ENCODE assay signal across 21 mouse cellular contexts in genomic region chr11:33818861-33819503, GRCm38 (mm10).
DNase-seq lines count a peak whose midpoint lies in the region; ATAC-seq lines count a peak whose summit lies in the region.
"Had no signal": no experiment of that assay in that cellular context is flagged by ENCODE, and none has a peak within 500 bp of the region (broad histone marks: within the 10 kb centered on the region; RNA-seq: fewer than 3 reads in every experiment).

No protein-coding gene starts in this region.

- H3K27me3 ChIP-seq in hindbrain, embryonic 12.5 days: 0 out of 2 replicates have a peak, but pooled peaks cover 3% of the 10 kb centered on the region
- no peaks in the 10 kb centered on the region; the same call in 1 of the 2 replicates for H3K27me3 ChIP-seq in hindbrain, embryonic 16.5 days (replicated peaks; ENCODE audit: control insufficient read depth, insufficient read depth, low read length)
- no peaks in the 10 kb centered on the region for H3K27me3 ChIP-seq in midbrain, embryonic 12.5 days
- no peaks in the 10 kb centered on the region for H3K27me3 ChIP-seq in midbrain, embryonic 14.5 days (ENCODE audit: control insufficient read depth, insufficient read depth, low read length)

- DNase-seq in midbrain, embryonic 14.5 days: no peak
- peak; percentile 19 for DNase-seq in embryo, embryonic 11.5 days (ENCODE audit: low read depth, low spot score)
- peak; percentile 47 for DNase-seq in mesoderm, embryonic 11.5 days (ENCODE audit: low read depth, low spot score)
- DNase-seq in right cerebral cortex, adult 2 months (ENCODE audit: low spot score in 2 of 2): no peak
- DNase-seq in gastrocnemius, postnatal 14 days: no peak
- DNase-seq: adrenal gland, postnatal 25 days; cerebellum, adult 11-12 months; cerebellum, postnatal 14 days; forebrain, postnatal 0 days; gastrocnemius, adult 2 months; heart, adult 11 months; kidney, adult 2 months; thymus, postnatal 14 days had no signal

- 0 out of 2 replicates have a peak, but pooled peaks have one; percentile 32 for ATAC-seq in hindbrain, embryonic 12.5 days (ENCODE audit: low FRiP score)
- ATAC-seq in hindbrain, embryonic 16.5 days: no peak
- ATAC-seq in midbrain, embryonic 12.5 days (ENCODE audit: low FRiP score, low read depth): no peak
- ATAC-seq in midbrain, embryonic 14.5 days (ENCODE audit: low FRiP score, low TSS enrichment): no peak
- ATAC-seq: CD4-positive, CD25-positive, alpha-beta regulatory T cell, adult 4 months; forebrain, postnatal 0 days; hindbrain, postnatal 0 days had no signal

- H3K4me1 ChIP-seq in hindbrain, embryonic 12.5 days: peaks cover 15% of the 10 kb centered on the region
- peaks cover 2% of the 10 kb centered on the region; the same call in 1 of the 2 replicates for H3K4me1 ChIP-seq in hindbrain, embryonic 16.5 days (ENCODE audit: control insufficient read depth, insufficient read depth, low read depth, low read length)
- H3K4me1 ChIP-seq in midbrain, embryonic 12.5 days: peaks cover 3% of the 10 kb centered on the region; the same call in 1 of the 2 replicates
- no peaks in the 10 kb centered on the region for H3K4me1 ChIP-seq in midbrain, embryonic 14.5 days (ENCODE audit: control insufficient read depth, insufficient read depth, low read length)

- no peak overlapping the region for H3K4me2 ChIP-seq in hindbrain, embryonic 12.5 days (replicated peaks)
- H3K4me2 ChIP-seq in hindbrain, embryonic 16.5 days (ENCODE audit: low read length): no peak overlapping the region
- H3K4me2 ChIP-seq in midbrain, embryonic 12.5 days (replicated peaks): no peak overlapping the region
- no peak overlapping the region for H3K4me2 ChIP-seq in midbrain, embryonic 14.5 days (ENCODE audit: low read length)
- H3K4me2 ChIP-seq: embryonic facial prominence, embryonic 13.5 days; heart, embryonic 13.5 days had no signal

- no peaks in the 10 kb centered on the region for H3K9me3 ChIP-seq in hindbrain, embryonic 12.5 days (replicated peaks)
- H3K9me3 ChIP-seq in hindbrain, embryonic 16.5 days (ENCODE audit: control insufficient read depth, low read length): no peaks in the 10 kb centered on the region
- H3K9me3 ChIP-seq in midbrain, embryonic 12.5 days: no peaks in the 10 kb centered on the region
- H3K9me3 ChIP-seq in midbrain, embryonic 14.5 days (ENCODE audit: control insufficient read depth, low read length): no peaks in the 10 kb centered on the region
- H3K9me3 ChIP-seq: embryonic facial prominence, embryonic 13.5 days; heart, embryonic 13.5 days had no signal

- WGBS in hindbrain, embryonic 12.5 days: 59% methylated on average over 5 of the region's 5 CpGs
- WGBS in hindbrain, embryonic 16.5 days: 32% methylated on average over 5 of the region's 5 CpGs
- WGBS in midbrain, embryonic 12.5 days: 63% methylated on average over 5 of the region's 5 CpGs
- 48% methylated on average over 5 of the region's 5 CpGs for WGBS in midbrain, embryonic 14.5 days

- no peak overlapping the region for H3K4me3 ChIP-seq in hindbrain, embryonic 12.5 days
- H3K4me3 ChIP-seq in hindbrain, embryonic 16.5 days (ENCODE audit: low read length): no peak overlapping the region
- no peak overlapping the region for H3K4me3 ChIP-seq in midbrain, embryonic 12.5 days
- H3K4me3 ChIP-seq in midbrain, embryonic 14.5 days (replicated peaks; ENCODE audit: low read depth, low read length): no peak overlapping the region
- H3K4me3 ChIP-seq: embryonic facial prominence, embryonic 13.5 days; gastrocnemius, adult 2 months; heart, embryonic 13.5 days had no signal

- H3K9ac ChIP-seq in hindbrain, embryonic 12.5 days: no peak overlapping the region
- no peak overlapping the region for H3K9ac ChIP-seq in hindbrain, embryonic 16.5 days (ENCODE audit: low read depth, low read length)
- no peak overlapping the region for H3K9ac ChIP-seq in midbrain, embryonic 12.5 days (replicated peaks)
- no peak overlapping the region for H3K9ac ChIP-seq in midbrain, embryonic 14.5 days (replicated peaks; ENCODE audit: low read length)
- H3K9ac ChIP-seq: embryonic facial prominence, embryonic 13.5 days; forebrain, postnatal 0 days; heart, embryonic 13.5 days; liver, embryonic 14.5 days had no signal

- H3K36me3 ChIP-seq in hindbrain, embryonic 12.5 days: no peaks in the 10 kb centered on the region
- no peaks in the 10 kb centered on the region for H3K36me3 ChIP-seq in hindbrain, embryonic 16.5 days (ENCODE audit: control insufficient read depth, insufficient read depth, low read length)
- no peaks in the 10 kb centered on the region for H3K36me3 ChIP-seq in midbrain, embryonic 12.5 days
- no peaks in the 10 kb centered on the region for H3K36me3 ChIP-seq in midbrain, embryonic 14.5 days (ENCODE audit: control insufficient read depth, insufficient read depth, low read length)
- H3K36me3 ChIP-seq: embryonic facial prominence, embryonic 13.5 days; heart, embryonic 13.5 days had no signal

- intact Hi-C loops in gastrocnemius, postnatal 14 days (cut with DNase I; ENCODE audit: low total_unique reads): no loop called here

- H3K27ac ChIP-seq in hindbrain, embryonic 12.5 days: no peak overlapping the region
- H3K27ac ChIP-seq in hindbrain, embryonic 16.5 days (ENCODE audit: low read depth, low read length): no peak overlapping the region
- 0 out of 2 replicates have a peak overlapping the region, but pooled peaks have one; percentile 7 for H3K27ac ChIP-seq in midbrain, embryonic 12.5 days (replicated peaks)
- H3K27ac ChIP-seq in midbrain, embryonic 14.5 days (replicated peaks; ENCODE audit: low read depth, low read length): no peak overlapping the region
- H3K27ac ChIP-seq: embryonic facial prominence, embryonic 13.5 days; gastrocnemius, adult 2 months; heart, embryonic 13.5 days; hindbrain, postnatal 0 days; liver, embryonic 14.5 days had no signal

Comparison
In these comparisons a context has a peak if more than half of its experiments do, and no peak if none do; other contexts are left out.
1. DNase-seq: peak in embryo, embryonic 11.5 days (single experiment) and mesoderm, embryonic 11.5 days (single experiment); none in midbrain, embryonic 14.5 days (single experiment), right cerebral cortex, adult 2 months (0 of 2) and gastrocnemius, postnatal 14 days (single experiment).